Mouse (Mus musculus): Measurements from ENCODE around the gene Mip.
"Not testable (repeated sequence)": the region's sequence is repeated elsewhere in the genome, so short reads cannot be mapped to it uniquely, and the experiment has no call there.

The Mip gene

GRCm38 (mm10) chr10:128211390-128212108 is 14.1 kb upstream of the Mip start, which contains the start of gene Spryd4:
Gene Spryd4, minus strand, starts transcription at chr10:128211807.
- peak; percentile 92 for DNase-seq

GRCm38 (mm10) chr10:128212148-128212547 is 13.5 kb upstream of the Mip start:
- DNase-seq, result no peak

- peak; percentile 70 for DNase-seq
Measured at GRCm38 (mm10) chr10:128212871-128213323, 12.7 kb upstream of the Mip start.

- not testable (repeated sequence) for DNase-seq
Measured at GRCm38 (mm10) chr10:128214112-128214511, 11.5 kb upstream of the Mip start.

GRCm38 (mm10) chr10:128214981-128215380 is 10.7 kb upstream of the Mip start:
- DNase-seq, result no peak

- peak; percentile 54 for DNase-seq
Measured at GRCm38 (mm10) chr10:128218387-128219117, 7.1 kb upstream of the Mip start.

GRCm38 (mm10) chr10:128221533-128222286 is 3.9 kb upstream of the Mip start:
- no peak for DNase-seq

- no peak for DNase-seq
Measured at GRCm38 (mm10) chr10:128225064-128225463, 574 bp upstream of the Mip start.

- DNase-seq, result no peak
Measured at GRCm38 (mm10) chr10:128227592-128227991, 2.0 kb downstream of the Mip start.

- DNase-seq, result no peak
Measured at GRCm38 (mm10) chr10:128228009-128228408, 2.4 kb downstream of the Mip start.

GRCm38 (mm10) chr10:128230582-128230981 is 4.9 kb downstream of the Mip start:
- no peak for DNase-seq

GRCm38 (mm10) chr10:128231146-128231545 is 5.5 kb downstream of the Mip start:
- no peak for DNase-seq

- peak; percentile 90 for DNase-seq
Measured at GRCm38 (mm10) chr10:128231697-128232419, 6.2 kb downstream of the Mip start, which contains the start of gene Timeless. Gene Timeless, plus strand, starts transcription at chr10:128232065.

GRCm38 (mm10) chr10:128232420-128232985 is 6.9 kb downstream of the Mip start:
- DNase-seq, result peak; percentile 68

- no peak for DNase-seq
Measured at GRCm38 (mm10) chr10:128236321-128236720, 10.7 kb downstream of the Mip start.

GRCm38 (mm10) chr10:128237807-128238480 is 12.3 kb downstream of the Mip start:
- no peak for DNase-seq

GRCm38 (mm10) chr10:128239140-128239539 is 13.5 kb downstream of the Mip start:
- no peak for DNase-seq

GRCm38 (mm10) chr10:128240131-128240530 is 14.5 kb downstream of the Mip start:
- DNase-seq, result no peak

GRCm38 (mm10) chr10:128243252-128243651 is 17.6 kb downstream of the Mip start:
- DNase-seq, result no peak

GRCm38 (mm10) chr10:128244121-128244520 is 18.5 kb downstream of the Mip start:
- DNase-seq, result no peak

- DNase-seq, result no peak
Measured at GRCm38 (mm10) chr10:128247020-128247732, 21.5 kb downstream of the Mip start.

Data from liver (tissue).